Mouse (Mus musculus) thymus, adult 2 months (tissue): ENCODE data around the gene Lmln.

Experiments used
- CTCF ChIP-seq: fragments of 200-500 bp; IDR thresholded peaks from 2 replicates; pipeline ENCODE4 v1.5.1; 2012; ENCODE audit warnings: mild to moderate bottlenecking, control low read depth, low read length, moderate library complexity, borderline replicate concordance; ENCODE audit not compliant: control insufficient read depth, poor library complexity, insufficient read depth; ENCODE audit errors: extremely low read depth
- POLR2A ChIP-seq: fragments of 200-500 bp; IDR thresholded peaks from 2 replicates; pipeline ENCODE4 v1.6.1; 2012; ENCODE audit warnings: mild to moderate bottlenecking, low read length, control low read depth, moderate library complexity; ENCODE audit not compliant: control insufficient read depth, poor library complexity, insufficient read depth; ENCODE audit errors: extremely low read depth

DNA sequence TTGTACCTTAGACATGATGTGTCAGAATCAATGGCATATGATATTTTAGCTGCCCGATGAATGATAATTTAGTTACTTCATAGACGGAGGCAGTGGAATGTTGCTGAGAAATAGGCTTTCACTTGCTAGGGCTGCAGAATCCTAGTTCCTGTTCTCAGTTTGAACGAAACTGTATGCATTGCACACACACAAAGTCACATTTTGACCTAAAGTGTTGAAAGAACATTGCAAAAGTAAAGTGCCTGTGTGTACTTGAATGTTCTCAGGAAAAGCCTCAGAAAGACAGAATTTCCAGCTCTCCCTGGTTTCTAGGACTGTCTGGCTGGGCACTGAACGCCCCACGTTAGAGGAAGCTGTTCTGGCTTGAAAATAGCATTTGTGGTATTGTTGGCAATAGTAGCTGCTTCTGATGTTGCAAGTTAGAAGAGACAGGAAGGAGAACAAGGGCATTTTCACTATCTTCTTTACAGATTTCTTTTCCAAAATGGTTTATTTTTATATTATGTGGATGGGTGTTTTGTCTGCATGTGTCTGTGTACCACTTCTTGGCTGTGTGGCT, 14.8 kb downstream of the Lmln start:
- TF ChIP-seq CTCF: no peak
- no peak for TF ChIP-seq POLR2A
